Mouse (Mus musculus) heart, embryonic 14.5 days (tissue): Measurements from ENCODE around the gene Rsph14. TPM values are rescaled to one million over a fixed set of nuclear protein-coding genes. Genes with fewer than 3 reads are reported as not detected.

Experiments
- ATAC-seq: fragments of 200-750 bp; cut with Nextera tagmentation; 2 replicates; pipeline ENCODE4 v1.8.0; 2017; ENCODE audit warnings: low read depth, moderate TSS enrichment; ENCODE audit not compliant: insufficient number of reproducible peaks, insufficient read depth, low FRiP score
- H3K27ac ChIP-seq, 2 experiments: fragments of 200-500 bp in 1 of 2; fragments of 300-500 bp in 1 of 2; sonication (generic) in 1 of 2; replicated peaks in 1 of 2; 2 replicates each; pipeline ENCODE4 v1.5.1; 2012 to 2014; ENCODE audit warnings: low read depth in 2 of 2, low read length in 2 of 2, control low read depth in 1 of 2, mild to moderate bottlenecking in 1 of 2, mixed read lengths in 1 of 2; ENCODE audit not compliant: control insufficient read depth in 1 of 2, insufficient read depth in 1 of 2
- H3K27me3 ChIP-seq: fragments of 300-500 bp; sonication (generic); 2 replicates; pipeline ENCODE4 v1.6.1; 2014; ENCODE audit warnings: mild to moderate bottlenecking, low read length, control low read depth; ENCODE audit not compliant: control insufficient read depth, insufficient read depth
- H3K36me3 ChIP-seq: fragments of 300-500 bp; sonication (generic); 2 replicates; pipeline ENCODE4 v1.6.1; 2014; ENCODE audit warnings: mild to moderate bottlenecking, control low read depth, low read length, mixed read lengths; ENCODE audit not compliant: control insufficient read depth, insufficient read depth
- H3K4me1 ChIP-seq, 2 experiments: fragments of 200-500 bp in 1 of 2; fragments of 300-500 bp in 1 of 2; sonication (generic) in 1 of 2; 2 replicates each; pipeline ENCODE4 v1.6.1; 2012 to 2014; ENCODE audit warnings: low read length in 2 of 2, control low read depth in 1 of 2, mixed read lengths in 1 of 2; ENCODE audit not compliant: control insufficient read depth in 2 of 2, insufficient read depth in 2 of 2
- H3K4me2 ChIP-seq: fragments of 300-500 bp; sonication (generic); 2 replicates; pipeline ENCODE4 v1.6.1; 2014; ENCODE audit warnings: mild to moderate bottlenecking, low read length
- H3K4me3 ChIP-seq, 2 experiments: fragments of 200-500 bp in 1 of 2; fragments of 300-500 bp in 1 of 2; sonication (generic) in 1 of 2; 2 replicates each; pipeline ENCODE4 v1.5.1; 2012 to 2014; ENCODE audit warnings: low read length in 2 of 2, mild to moderate bottlenecking in 2 of 2, control low read depth in 1 of 2, low read depth in 1 of 2, moderate library complexity in 1 of 2; ENCODE audit not compliant: control insufficient read depth in 1 of 2, insufficient read depth in 1 of 2
- H3K9ac ChIP-seq: fragments of 300-500 bp; sonication (generic); 2 replicates; pipeline ENCODE4 v1.6.1; 2014; ENCODE audit warnings: mild to moderate bottlenecking, low read length
- H3K9me3 ChIP-seq: fragments of 300-500 bp; sonication (generic); 2 replicates; pipeline ENCODE4 v1.6.1; 2016; ENCODE audit warnings: low read length, control low read depth; ENCODE audit not compliant: control insufficient read depth
- WGBS: fragments of 180-500 bp; shearing (Covaris S2); extraction: QIAGEN DNeasy Blood & Tissue Kit; methylation state at CpG from one replicate; pipeline ENCODE4 v1.1.7; 2014; 5-methylcytosine and 5-hydroxymethylcytosine counted together
- polyA plus RNA-seq: library from polyadenylated mRNA; unstranded; fragments of >200 nt; fragmentation: Nextera tagmentation; extraction: Ambion mirVana; gene quantifications from 2 replicates; pipeline ENCODE4 v1.2.1, GENCODE M21; 2014

Rsph14 gene
- polyA plus RNA-seq, 1 experiment from 2014 or later, result not detected

DNA sequence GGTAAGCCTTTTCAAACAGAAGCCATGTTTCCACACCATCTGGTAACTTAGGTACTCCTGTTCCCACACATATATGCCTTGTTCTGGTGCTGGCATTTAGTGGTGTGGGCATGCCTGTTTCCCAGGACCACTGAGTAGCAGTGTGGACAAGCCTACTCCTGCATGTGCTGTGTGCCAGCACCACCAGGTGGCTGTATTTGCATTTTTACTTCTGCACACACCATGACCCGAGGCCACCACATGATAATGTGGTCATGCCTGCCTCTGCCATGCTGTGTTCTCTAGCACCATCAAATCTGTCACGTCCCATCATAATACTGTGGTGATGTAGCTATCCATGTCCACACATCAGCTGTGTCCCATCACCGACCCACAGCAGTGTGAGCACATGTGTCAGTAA lies 93.1 kb downstream of the Rsph14 start:
- no peak overlapping the region for H3K27ac ChIP-seq
- H3K9me3 ChIP-seq, result no peaks in the 10 kb centered on the region
- WGBS, result 48% methylated on average over 3 of the region's 3 CpGs
- H3K9ac ChIP-seq, result no peak overlapping the region
- no peak overlapping the region for H3K4me2 ChIP-seq
- H3K4me1 ChIP-seq, result no peaks in the 10 kb centered on the region
- no peak overlapping the region for H3K4me3 ChIP-seq
- H3K36me3 ChIP-seq, result no peaks in the 10 kb centered on the region
- H3K27me3 ChIP-seq, result no peaks in the 10 kb centered on the region
- no peak for ATAC-seq

- Histone ChIP-seq H3K36me3 (no peaks in the 10 kb centered on the region), H3K9ac (no peak overlapping the region), H3K4me1 (no peaks in the 10 kb centered on the region), H3K27ac (no peak overlapping the region), H3K9me3 (no peaks in the 10 kb centered on the region), H3K27me3 (no peaks in the 10 kb centered on the region), H3K4me2 (no peak overlapping the region), H3K4me3 (no peak overlapping the region)
- WGBS, result 61% methylated on average over 5 of the region's 5 CpGs
- ATAC-seq, result no peak
Observed at GRCm38 (mm10) chr10:74938410-74938809, 94.0 kb downstream of the Rsph14 start.

DNA sequence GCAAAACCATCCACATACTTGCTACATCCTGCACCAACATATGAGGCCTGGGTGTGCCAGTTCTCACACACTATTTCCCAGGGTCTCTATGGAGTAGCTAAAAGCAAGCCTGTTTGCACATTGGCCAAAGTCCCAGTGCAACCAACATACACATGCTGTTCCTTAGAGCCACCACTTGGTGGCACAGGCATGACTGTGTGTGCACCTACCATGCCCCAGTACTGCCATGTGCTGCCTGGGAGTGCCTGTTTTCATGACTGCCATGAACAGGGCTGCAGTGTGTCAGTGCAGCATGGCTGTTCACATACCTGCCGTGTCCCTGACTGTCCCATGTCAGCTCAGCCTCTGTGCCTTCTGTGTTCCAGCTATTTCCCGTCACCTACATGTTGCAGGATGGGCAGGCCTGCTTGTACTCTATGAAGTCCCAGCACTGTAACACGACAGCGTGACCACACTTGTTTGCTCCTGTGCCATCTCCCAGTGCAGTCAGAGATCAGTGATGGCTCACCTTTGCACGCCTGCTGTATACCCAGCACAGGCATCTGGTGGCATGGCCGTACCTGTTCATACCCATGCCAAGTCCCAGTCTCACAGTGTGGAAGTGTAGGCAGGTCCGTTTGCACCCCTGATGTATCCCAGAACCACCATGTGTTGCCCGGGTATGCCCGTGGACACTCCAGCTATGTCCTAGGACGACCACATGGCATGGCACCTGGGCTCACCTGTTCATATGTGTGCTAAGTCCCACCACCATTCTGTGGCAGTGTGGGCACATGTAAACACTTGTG lies 95.2 kb downstream of the Rsph14 start:
- H3K4me1 ChIP-seq, result no peaks in the 10 kb centered on the region
- no peak overlapping the region for H3K4me2 ChIP-seq
- no peak overlapping the region for H3K27ac ChIP-seq
- no peak overlapping the region for H3K4me3 ChIP-seq
- no peaks in the 10 kb centered on the region for H3K27me3 ChIP-seq
- 75% methylated on average over 10 of the region's 10 CpGs for WGBS
- no peak overlapping the region for H3K9ac ChIP-seq
- no peak for ATAC-seq
- H3K9me3 ChIP-seq, result no peaks in the 10 kb centered on the region
- no peaks in the 10 kb centered on the region for H3K36me3 ChIP-seq

- H3K4me2 ChIP-seq, result no peak overlapping the region
- H3K36me3 ChIP-seq, result no peaks in the 10 kb centered on the region
- H3K4me3 ChIP-seq, result no peak overlapping the region
- WGBS, result 25% methylated on average over 6 of the region's 6 CpGs
- no peaks in the 10 kb centered on the region for H3K4me1 ChIP-seq
- H3K27me3 ChIP-seq, result no peaks in the 10 kb centered on the region
- H3K27ac ChIP-seq, result no peak overlapping the region
- no peak overlapping the region for H3K9ac ChIP-seq
- no peak for ATAC-seq
- no peaks in the 10 kb centered on the region for H3K9me3 ChIP-seq
Observed at GRCm38 (mm10) chr10:74935016-74935415, 97.4 kb downstream of the Rsph14 start.

DNA sequence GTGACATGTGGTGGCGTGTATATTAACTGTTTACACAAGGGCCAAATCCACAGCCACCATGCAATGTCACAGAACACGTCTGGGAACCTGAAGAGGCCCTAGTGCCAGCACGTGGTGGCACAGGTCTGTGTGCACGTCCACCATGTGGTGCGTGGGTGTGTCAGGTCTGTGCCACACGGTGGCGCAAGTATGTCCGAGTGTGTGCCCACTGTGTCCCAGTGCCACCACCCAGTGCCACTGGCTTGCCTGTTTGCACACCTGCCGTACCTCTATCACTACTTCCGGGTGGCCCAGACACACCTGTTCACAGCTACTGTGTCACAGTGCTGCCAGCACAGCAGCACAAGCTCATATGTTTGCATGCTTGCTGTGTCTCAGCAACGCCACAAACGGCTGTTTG lies 97.9 kb downstream of the Rsph14 start:
- 79% methylated on average over 12 of the region's 12 CpGs for WGBS
- H3K9me3 ChIP-seq, result no peaks in the 10 kb centered on the region
- H3K4me2 ChIP-seq, result no peak overlapping the region
- no peak overlapping the region for H3K9ac ChIP-seq
- no peaks in the 10 kb centered on the region for H3K36me3 ChIP-seq
- H3K4me3 ChIP-seq, result no peak overlapping the region
- no peaks in the 10 kb centered on the region for H3K27me3 ChIP-seq
- H3K4me1 ChIP-seq, result no peaks in the 10 kb centered on the region
- H3K27ac ChIP-seq, result no peak overlapping the region
- no peak for ATAC-seq

GRCm38 (mm10) chr10:74933548-74934190 lies 98.7 kb downstream of the Rsph14 start:
- WGBS, result 82% methylated on average over 19 of the region's 19 CpGs
- no peak overlapping the region for H3K27ac ChIP-seq
- no peaks in the 10 kb centered on the region for H3K27me3 ChIP-seq
- no peak overlapping the region for H3K4me2 ChIP-seq
- no peak for ATAC-seq
- H3K9ac ChIP-seq, result no peak overlapping the region
- H3K9me3 ChIP-seq, result no peaks in the 10 kb centered on the region
- no peak overlapping the region for H3K4me3 ChIP-seq
- no peaks in the 10 kb centered on the region for H3K36me3 ChIP-seq
- H3K4me1 ChIP-seq, result no peaks in the 10 kb centered on the region

DNA sequence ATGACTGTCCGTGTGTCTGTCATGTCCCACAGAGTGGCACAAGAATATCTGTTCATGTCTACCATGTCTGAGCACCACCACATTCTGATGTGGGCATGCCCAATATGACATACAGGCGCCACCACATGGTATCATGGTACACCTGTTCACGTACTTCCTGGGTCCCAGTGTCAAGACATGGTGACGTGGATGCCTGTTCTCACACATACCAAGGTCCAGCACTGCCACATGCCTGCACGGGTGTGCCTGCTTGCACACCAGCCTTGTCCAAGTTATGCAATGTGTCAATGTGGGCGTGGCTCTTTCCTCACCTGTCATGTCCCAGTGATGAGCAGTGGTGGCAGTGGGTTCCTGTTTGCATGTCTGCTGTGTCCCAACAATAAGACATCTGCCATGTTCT lies 99.9 kb downstream of the Rsph14 start:
- Histone ChIP-seq H3K27ac (no peak overlapping the region), H3K9me3 (no peaks in the 10 kb centered on the region), H3K4me3 (no peak overlapping the region), H3K36me3 (no peaks in the 10 kb centered on the region), H3K4me1 (no peaks in the 10 kb centered on the region), H3K4me2 (no peak overlapping the region), H3K27me3 (no peaks in the 10 kb centered on the region), H3K9ac (no peak overlapping the region)
- 76% methylated on average over 6 of the region's 6 CpGs for WGBS
- no peak for ATAC-seq
